Mouse (Mus musculus): ENCODE data around the gene Pou5f2. TPM values are rescaled to one million over a fixed set of nuclear protein-coding genes. Genes with fewer than 3 reads are reported as not detected.

The Pou5f2 gene
- total and polyA plus RNA-seq, 2 experiments from 2014 or later: 0.45 TPM; not detected in 1

GRCm38 (mm10) chr13:77991189-77991886 lies 33.4 kb upstream of the Pou5f2 start:
- Histone ChIP-seq H3K27me3 (ENCODE audit: control insufficient read depth, insufficient read depth, low read length) (no peaks in the 10 kb centered on the region), H3K4me2 (ENCODE audit: low read depth, low read length) (no peak overlapping the region), H3K9me3 (replicated peaks; ENCODE audit: control insufficient read depth, low read length) (no peaks in the 10 kb centered on the region), H3K4me1 (ENCODE audit: control insufficient read depth, insufficient read depth) (no peaks in the 10 kb centered on the region), H3K27ac (ENCODE audit: low read depth) (no peak overlapping the region), H3K9ac (replicated peaks; ENCODE audit: low read depth, low read length) (no peak overlapping the region), H3K36me3 (replicated peaks; ENCODE audit: control insufficient read depth, insufficient read depth, low read length) (no peaks in the 10 kb centered on the region), H3K4me3 (ENCODE audit: low read depth, low read length) (no peak overlapping the region)
- TF ChIP-seq CTCF (IDR thresholded peaks at IDR 0.05; ENCODE audit: low read depth): no peak
- no peak for DNase-seq (ENCODE audit: low spot score)
- WGBS: 69% methylated on average over 5 of the region's 5 CpGs
- ATAC-seq (ENCODE audit: insufficient read depth, low read depth): no peak

DNA sequence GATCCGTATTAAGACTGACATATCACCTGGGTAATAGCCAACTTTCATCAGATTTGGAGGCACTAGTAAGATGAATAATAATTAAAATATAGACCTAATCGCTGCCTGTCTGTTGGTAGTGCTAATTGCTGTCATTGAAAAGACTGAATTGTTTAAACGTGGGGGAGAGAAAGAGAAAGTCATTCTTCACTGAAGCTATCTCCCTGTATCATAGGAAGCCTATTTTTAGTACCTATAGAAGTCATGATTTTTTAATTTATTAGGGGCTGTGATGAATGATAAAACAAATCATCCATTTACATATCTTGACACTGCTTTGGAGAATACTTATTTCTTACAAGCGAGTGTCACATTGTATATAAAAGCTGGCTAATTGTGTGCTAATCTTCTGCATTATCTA lies 20.1 kb upstream of the Pou5f2 start:
- no peaks in the 10 kb centered on the region for H3K36me3 ChIP-seq (replicated peaks; ENCODE audit: control insufficient read depth, insufficient read depth, low read length)
- no peak overlapping the region for H3K9ac ChIP-seq (replicated peaks; ENCODE audit: low read depth, low read length)
- 79% methylated on average over 4 of the region's 4 CpGs for whole genome bisulfite sequencing
- no peaks in the 10 kb centered on the region for H3K4me1 ChIP-seq (ENCODE audit: control insufficient read depth, insufficient read depth)
- TF ChIP-seq EP300 (IDR thresholded peaks at IDR 0.05; ENCODE audit: low read depth): no peak
- TF ChIP-seq CTCF (IDR thresholded peaks at IDR 0.05; ENCODE audit: low read depth): no peak
- no peak for ATAC-seq (ENCODE audit: insufficient read depth, low read depth)
- no peak overlapping the region for H3K4me3 ChIP-seq (ENCODE audit: low read depth, low read length)
- H3K27ac ChIP-seq (ENCODE audit: low read depth): no peak overlapping the region
- DNase-seq (ENCODE audit: low spot score): no peak
- no peaks in the 10 kb centered on the region for H3K27me3 ChIP-seq (ENCODE audit: control insufficient read depth, insufficient read depth, low read length)
- H3K9me3 ChIP-seq (replicated peaks; ENCODE audit: control insufficient read depth, low read length): no peaks in the 10 kb centered on the region
- H3K4me2 ChIP-seq (ENCODE audit: low read depth, low read length): no peak overlapping the region

DNA sequence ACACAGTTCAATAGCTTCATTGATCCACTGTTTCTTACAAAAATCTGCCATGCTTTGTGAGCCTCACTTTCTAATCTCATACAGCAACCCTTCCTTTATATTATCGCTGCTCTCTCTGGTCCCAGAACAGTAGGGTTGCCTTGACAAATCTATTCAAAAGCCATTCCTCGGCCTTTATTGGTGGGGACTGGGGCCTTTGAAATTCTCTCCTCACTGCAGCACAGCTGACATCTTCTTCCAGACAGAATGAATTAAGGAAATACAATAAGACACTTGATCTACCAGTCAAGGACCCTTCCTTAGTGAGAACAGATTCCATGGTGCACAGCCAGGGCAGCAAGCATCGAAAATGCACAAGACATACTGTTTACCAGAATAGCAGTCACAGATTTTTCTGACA lies 19.4 kb upstream of the Pou5f2 start:
- no peak overlapping the region for H3K4me3 ChIP-seq (ENCODE audit: low read depth, low read length)
- 65% methylated on average over 3 of the region's 3 CpGs for WGBS

DNA sequence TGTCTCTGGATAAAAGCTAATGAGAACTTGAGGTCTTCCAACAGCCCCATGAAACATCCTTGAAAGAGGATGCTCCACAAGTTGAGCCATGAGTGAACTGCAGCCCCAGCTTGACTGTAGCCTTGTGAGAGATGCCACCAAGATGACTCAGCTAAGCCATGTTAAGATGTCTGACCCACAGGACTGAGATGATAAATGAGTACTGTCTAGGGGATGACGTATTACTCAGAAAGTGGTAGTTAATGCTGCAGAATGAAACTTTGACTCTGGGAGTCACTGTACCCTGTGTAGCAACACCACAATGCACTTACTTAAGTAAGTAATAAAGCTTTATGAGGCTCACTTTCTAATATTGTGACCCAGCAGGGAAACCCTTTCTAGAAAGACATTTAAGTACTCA lies 14.5 kb upstream of the Pou5f2 start:
- Histone ChIP-seq H3K4me2 (ENCODE audit: low read depth, low read length) (no peak overlapping the region), H3K4me1 (ENCODE audit: control insufficient read depth, insufficient read depth) (no peaks in the 10 kb centered on the region), H3K27me3 (ENCODE audit: control insufficient read depth, insufficient read depth, low read length) (no peaks in the 10 kb centered on the region), H3K27ac (ENCODE audit: low read depth) (no peak overlapping the region), H3K9ac (replicated peaks; ENCODE audit: low read depth, low read length) (no peak overlapping the region), H3K9me3 (replicated peaks; ENCODE audit: control insufficient read depth, low read length) (no peaks in the 10 kb centered on the region), H3K4me3 (ENCODE audit: low read depth, low read length) (no peak overlapping the region), H3K36me3 (replicated peaks; ENCODE audit: control insufficient read depth, insufficient read depth, low read length) (no peaks in the 10 kb centered on the region)
- no peak for DNase-seq (ENCODE audit: low spot score)
- ATAC-seq (ENCODE audit: insufficient read depth, low read depth): no peak
- WGBS: 73% methylated on average over 1 of the region's 1 CpGs
- TF ChIP-seq EP300 (IDR thresholded peaks at IDR 0.05; ENCODE audit: low read depth) (no peak), CTCF (IDR thresholded peaks at IDR 0.05; ENCODE audit: low read depth) (no peak)

More for the DNA sequence above, 19.4 kb upstream of the Pou5f2 start:
- DNase-seq (ENCODE audit: low spot score) (no peak), ATAC-seq (ENCODE audit: insufficient read depth, low read depth) (no peak)
- H3K36me3 ChIP-seq (replicated peaks; ENCODE audit: control insufficient read depth, insufficient read depth, low read length): no peaks in the 10 kb centered on the region
- H3K9ac ChIP-seq (replicated peaks; ENCODE audit: low read depth, low read length): no peak overlapping the region
- TF ChIP-seq CTCF (IDR thresholded peaks at IDR 0.05; ENCODE audit: low read depth): no peak
- TF ChIP-seq EP300 (IDR thresholded peaks at IDR 0.05; ENCODE audit: low read depth): no peak
- no peak overlapping the region for H3K4me2 ChIP-seq (ENCODE audit: low read depth, low read length)
- no peaks in the 10 kb centered on the region for H3K27me3 ChIP-seq (ENCODE audit: control insufficient read depth, insufficient read depth, low read length)
- H3K4me1 ChIP-seq (ENCODE audit: control insufficient read depth, insufficient read depth): no peaks in the 10 kb centered on the region
- H3K27ac ChIP-seq (ENCODE audit: low read depth): no peak overlapping the region
- H3K9me3 ChIP-seq (replicated peaks; ENCODE audit: control insufficient read depth, low read length): no peaks in the 10 kb centered on the region

- 41% methylated on average over 1 of the region's 1 CpGs for WGBS
- H3K4me3 ChIP-seq (ENCODE audit: low read depth, low read length): no peak overlapping the region
- no peak for DNase-seq (ENCODE audit: low spot score)
Observed at GRCm38 (mm10) chr13:78032821-78033220, 8.1 kb downstream of the Pou5f2 start.

DNA sequence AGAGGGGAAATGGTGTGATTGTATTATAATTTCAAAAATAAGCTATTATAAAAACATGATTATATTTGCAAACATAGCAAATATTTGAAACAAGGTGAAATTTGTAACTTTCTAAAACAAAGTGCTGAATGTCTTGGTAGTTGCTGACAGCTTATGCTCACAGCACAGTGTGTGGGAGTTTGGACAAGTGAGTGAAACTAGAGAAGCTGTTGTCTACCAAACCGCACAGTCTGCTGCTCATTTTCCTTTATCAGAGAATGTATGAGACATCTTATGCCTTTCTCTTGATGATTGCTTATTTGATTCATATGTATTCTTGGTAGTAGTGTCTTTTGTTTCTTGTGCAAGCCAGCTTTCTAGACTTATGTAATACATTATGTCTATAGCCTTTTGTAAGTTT lies 12.5 kb downstream of the Pou5f2 start:
- TF ChIP-seq EP300 (IDR thresholded peaks at IDR 0.05; ENCODE audit: low read depth): no peak
- no peak for TF ChIP-seq CTCF (IDR thresholded peaks at IDR 0.05; ENCODE audit: low read depth)
- no peak overlapping the region for H3K9ac ChIP-seq (replicated peaks; ENCODE audit: low read depth, low read length)

More at GRCm38 (mm10) chr13:78032821-78033220, 8.1 kb downstream of the Pou5f2 start:
- H3K4me2 ChIP-seq (ENCODE audit: low read depth, low read length): no peak overlapping the region
- ATAC-seq (ENCODE audit: insufficient read depth, low read depth): no peak
- TF ChIP-seq CTCF (IDR thresholded peaks at IDR 0.05; ENCODE audit: low read depth) (no peak), EP300 (IDR thresholded peaks at IDR 0.05; ENCODE audit: low read depth) (no peak)
- no peak overlapping the region for H3K9ac ChIP-seq (replicated peaks; ENCODE audit: low read depth, low read length)
- no peak overlapping the region for H3K27ac ChIP-seq (ENCODE audit: low read depth)
- H3K9me3 ChIP-seq (replicated peaks; ENCODE audit: control insufficient read depth, low read length): no peaks in the 10 kb centered on the region
- no peaks in the 10 kb centered on the region for H3K27me3 ChIP-seq (ENCODE audit: control insufficient read depth, insufficient read depth, low read length)
- H3K4me1 ChIP-seq (ENCODE audit: control insufficient read depth, insufficient read depth): no peaks in the 10 kb centered on the region
- no peaks in the 10 kb centered on the region for H3K36me3 ChIP-seq (replicated peaks; ENCODE audit: control insufficient read depth, insufficient read depth, low read length)

More for the DNA sequence above, 12.5 kb downstream of the Pou5f2 start:
- no peak overlapping the region for H3K4me3 ChIP-seq (ENCODE audit: low read depth, low read length)
- H3K9me3 ChIP-seq (replicated peaks; ENCODE audit: control insufficient read depth, low read length): no peaks in the 10 kb centered on the region
- 54% methylated on average over 1 of the region's 1 CpGs for WGBS
- H3K27ac ChIP-seq (ENCODE audit: low read depth): no peak overlapping the region
- H3K36me3 ChIP-seq (replicated peaks; ENCODE audit: control insufficient read depth, insufficient read depth, low read length): no peaks in the 10 kb centered on the region
- no peak overlapping the region for H3K4me2 ChIP-seq (ENCODE audit: low read depth, low read length)
- no peaks in the 10 kb centered on the region for H3K27me3 ChIP-seq (ENCODE audit: control insufficient read depth, insufficient read depth, low read length)
- H3K4me1 ChIP-seq (ENCODE audit: control insufficient read depth, insufficient read depth): no peaks in the 10 kb centered on the region
- no peak for DNase-seq (ENCODE audit: low spot score)
- ATAC-seq (ENCODE audit: insufficient read depth, low read depth): no peak
